ENCODE assay signal across 19 mouse cellular contexts in genomic region chr2:83760112-83760511, GRCm38 (mm10). TPM values are rescaled to one million over a fixed set of nuclear protein-coding genes. Genes with fewer than 3 reads are reported as not detected.
DNase-seq lines count a peak whose midpoint lies in the region; ATAC-seq and TF ChIP-seq lines count a peak whose summit lies in the region.
"Had no signal": no experiment of that assay in that cellular context is flagged by ENCODE, and none has a peak within 500 bp of the region (broad histone marks: within the 10 kb centered on the region; RNA-seq: fewer than 3 reads in every experiment).

No protein-coding gene starts in this region.

- H3K4me2 ChIP-seq in heart, embryonic 16.5 days (ENCODE audit: low read depth, low read length) = peak overlapping the region; percentile 70
- H3K4me2 ChIP-seq in kidney, postnatal 0 days (ENCODE audit: low read length) = no peak overlapping the region
- H3K4me2 ChIP-seq in intestine, embryonic 15.5 days (replicated peaks) = no peak overlapping the region
- H3K4me2 ChIP-seq: stomach, embryonic 15.5 days had no signal

- 21% methylated on average over 1 of the region's 1 CpGs for WGBS in heart, embryonic 16.5 days
- 53% methylated on average over 1 of the region's 1 CpGs for WGBS in kidney, postnatal 0 days
- 40% methylated on average over 1 of the region's 1 CpGs for WGBS in intestine, embryonic 15.5 days

- H3K27me3 ChIP-seq in heart, embryonic 16.5 days (ENCODE audit: control insufficient read depth, insufficient read depth, low read length) = peaks cover 26% of the 10 kb centered on the region
- H3K27me3 ChIP-seq in kidney, postnatal 0 days (ENCODE audit: insufficient read depth, low read length) = no peaks in the 10 kb centered on the region
- H3K27me3 ChIP-seq in C2C12 (ENCODE audit: control insufficient read depth, insufficient read depth, insufficient read length) = no peaks in the 10 kb centered on the region
- H3K27me3 ChIP-seq in intestine, embryonic 15.5 days (replicated peaks) = no peaks in the 10 kb centered on the region
- H3K27me3 ChIP-seq: CH12.LX; megakaryocyte, embryonic 14.5 days; stomach, embryonic 15.5 days had no signal

- H3K4me3 ChIP-seq in heart, embryonic 16.5 days (ENCODE audit: low read length) = no peak overlapping the region
- H3K4me3 ChIP-seq in kidney, postnatal 0 days (replicated peaks; ENCODE audit: low read depth, low read length) = no peak overlapping the region
- H3K4me3 ChIP-seq in C2C12 (ENCODE audit: insufficient read depth, poor library complexity, severe bottlenecking) = no peak overlapping the region
- H3K4me3 ChIP-seq in intestine, embryonic 15.5 days (replicated peaks) = no peak overlapping the region
- H3K4me3 ChIP-seq: embryonic facial prominence, embryonic 10.5 days; megakaryocyte, embryonic 14.5 days; stomach, embryonic 15.5 days had no signal

- intact Hi-C loops in heart, postnatal 25 days (cut with DNase I) = loop anchor here (2.0 kb wide), 1 partner anchor 31 kb away; no protein-coding TSS in a partner anchor

- DNase-seq in heart, postnatal 25 days (ENCODE audit: low spot score) = no peak
- peak; percentile 32 for DNase-seq in kidney, postnatal 0 days (ENCODE audit: low spot score)
- DNase-seq in kidney, adult 18-20 months = no peak
- no peak for DNase-seq in thymus, postnatal 14 days
- no peak for DNase-seq in frontal cortex, postnatal 10 days (ENCODE audit: low spot score in 2 of 2)
- DNase-seq: cerebellum, postnatal 25 days; gastrocnemius, postnatal 14 days; liver; lung, adult 2 months; spleen, adult 18-20 months; thymus, postnatal 25 days had no signal

- no peak for ATAC-seq in heart, embryonic 16.5 days (replicated peaks; ENCODE audit: extremely low read depth, insufficient read depth, low FRiP score)
- ATAC-seq in kidney, postnatal 0 days (replicated peaks; ENCODE audit: low FRiP score, low read depth) = no peak
- ATAC-seq in intestine, embryonic 15.5 days = peak; percentile 61

- TF ChIP-seq CTCF in kidney, postnatal 0 days (IDR thresholded peaks at IDR 0.05; ENCODE audit: low read depth) = no peak
- no peak for TF ChIP-seq CTCF in C2C12 (IDR thresholded peaks at IDR 0.05; ENCODE audit: control insufficient read depth, insufficient read depth, insufficient read length)

- H3K9ac ChIP-seq in heart, embryonic 16.5 days (ENCODE audit: low read length) = no peak overlapping the region
- H3K9ac ChIP-seq in kidney, postnatal 0 days (ENCODE audit: low read depth, low read length) = no peak overlapping the region
- H3K9ac ChIP-seq in intestine, embryonic 15.5 days = no peak overlapping the region
- H3K9ac ChIP-seq: stomach, embryonic 15.5 days had no signal

- H3K4me1 ChIP-seq in heart, embryonic 16.5 days (ENCODE audit: control insufficient read depth, insufficient read depth, low read length) = peaks cover 14% of the 10 kb centered on the region
- peaks cover 12% of the 10 kb centered on the region; the same call in 1 of the 2 replicates for H3K4me1 ChIP-seq in kidney, postnatal 0 days (replicated peaks; ENCODE audit: insufficient read depth, low read length)
- 0 out of 2 replicates have a peak, but pooled peaks cover 7% of the 10 kb centered on the region for H3K4me1 ChIP-seq in intestine, embryonic 15.5 days (replicated peaks)

- no peaks in the 10 kb centered on the region for H3K9me3 ChIP-seq in heart, embryonic 16.5 days (replicated peaks; ENCODE audit: control insufficient read depth, low read length)
- H3K9me3 ChIP-seq in kidney, postnatal 0 days (replicated peaks; ENCODE audit: low read length) = no peaks in the 10 kb centered on the region
- no peaks in the 10 kb centered on the region for H3K9me3 ChIP-seq in intestine, embryonic 15.5 days
- H3K9me3 ChIP-seq: embryonic facial prominence, embryonic 10.5 days; megakaryocyte, embryonic 14.5 days; stomach, embryonic 15.5 days had no signal

- H3K79me2 ChIP-seq in C2C12 (ENCODE audit: control insufficient read depth, insufficient read depth) = peaks cover 31% of the 10 kb centered on the region

- peaks cover 16% of the 10 kb centered on the region for H3K79me3 ChIP-seq in C2C12 (ENCODE audit: low read depth)

- H3K36me3 ChIP-seq in heart, embryonic 16.5 days (ENCODE audit: control insufficient read depth, insufficient read depth) = 0 out of 2 replicates have a peak, but pooled peaks cover 3% of the 10 kb centered on the region
- 0 out of 2 replicates have a peak, but pooled peaks cover 9% of the 10 kb centered on the region for H3K36me3 ChIP-seq in kidney, postnatal 0 days (ENCODE audit: insufficient read depth, low read length)
- peaks cover 58% of the 10 kb centered on the region for H3K36me3 ChIP-seq in C2C12 (ENCODE audit: control insufficient read depth, insufficient read depth)
- H3K36me3 ChIP-seq in intestine, embryonic 15.5 days = no peaks in the 10 kb centered on the region
- H3K36me3 ChIP-seq: stomach, embryonic 15.5 days had no signal

- no peak overlapping the region for H3ac ChIP-seq in C2C12 (ENCODE audit: control insufficient read depth, insufficient read length, low read depth)

- H3K27ac ChIP-seq in heart, embryonic 16.5 days (ENCODE audit: low read length) = peak overlapping the region; percentile 68
- peak overlapping the region; percentile 87 for H3K27ac ChIP-seq in kidney, postnatal 0 days
- H3K27ac ChIP-seq in intestine, embryonic 15.5 days = no peak overlapping the region
- H3K27ac ChIP-seq: stomach, embryonic 15.5 days had no signal

TF ChIP-seq in C2C12, 6 proteins besides CTCF, POLR2A, EP300 and RAD21:
- TF ChIP-seq CEBPB (IDR thresholded peaks at IDR 0.05; ENCODE audit: low read depth) = peak; percentile 51
- no peak for TF ChIP-seq MYOG (IDR thresholded peaks at IDR 0.05; ENCODE audit: control insufficient read depth, extremely low read depth, insufficient read length)

RNA-seq across cellular contexts. Expression of gene Itgav, which starts 35.9 kb away (rescaled TPM):
- polyA plus RNA-seq in heart, embryonic 16.5 days (2015; fragmentation: Nextera tagmentation; extraction: Ambion mirVana) = 34.8 and 43.4 TPM in 2 replicates
- 10 to 100 TPM; 36.7 to 38.3 TPM for total RNA-seq in heart, postnatal 25 days (2021)
- 164 and 165 TPM in 2 replicates for polyA plus RNA-seq in kidney, postnatal 0 days (2015; fragmentation: Nextera tagmentation; extraction: Ambion mirVana)
- 32.1 TPM for polyA plus RNA-seq in C2C12 (2012; fragmentation: generic; extraction: Trizol)
- polyA plus RNA-seq in intestine, embryonic 15.5 days (2015; fragmentation: Nextera tagmentation; extraction: Ambion mirVana) = 61.3 and 76.7 TPM in 2 replicates

RNA-seq across cellular contexts. Expression of gene Fam171b, which starts 52.3 kb away (rescaled TPM):
- 1.7 and 1.8 TPM in 2 replicates for polyA plus RNA-seq in heart, embryonic 16.5 days (2015; fragmentation: Nextera tagmentation; extraction: Ambion mirVana)
- 1 to 10 TPM in 1 of 2 experiments, under 1 TPM in 1; 0.81 to 1.4 TPM for total RNA-seq in heart, postnatal 25 days (2021)
- polyA plus RNA-seq in kidney, postnatal 0 days (2015; fragmentation: Nextera tagmentation; extraction: Ambion mirVana) = 2.5 and 2.7 TPM in 2 replicates
- polyA plus RNA-seq in C2C12 (2012; fragmentation: generic; extraction: Trizol) = 1.1 TPM
- 8.9 and 9.3 TPM in 2 replicates for polyA plus RNA-seq in intestine, embryonic 15.5 days (2015; fragmentation: Nextera tagmentation; extraction: Ambion mirVana)
- total RNA-seq: neutrophil, adult 5-6 weeks had no signal
